Mouse (Mus musculus): Measurements from ENCODE around the gene Pdzd4. TPM values are rescaled to one million over a fixed set of nuclear protein-coding genes. Genes with fewer than 3 reads are reported as not detected.

The Pdzd4 gene
- polyA plus RNA-seq, 1 experiment = 0.94 TPM

- Histone ChIP-seq H3K27ac (ENCODE audit: insufficient read depth, low read depth, low read length) (peak overlapping the region; percentile 51; the same call in 1 of the 2 replicates), H3K4me1 (ENCODE audit: control insufficient read depth, insufficient read depth, low read length) (0 out of 2 replicates have a peak, but pooled peaks cover 2% of the 10 kb centered on the region), H3K27me3 (replicated peaks; ENCODE audit: control insufficient read depth, insufficient read depth, low read length) (no peaks in the 10 kb centered on the region), H3K4me3 (ENCODE audit: insufficient read depth, low read depth, low read length) (no peak overlapping the region), H3K36me3 (ENCODE audit: control insufficient read depth, insufficient read depth, low read length) (no peaks in the 10 kb centered on the region)
- TF ChIP-seq CTCF (conservative IDR thresholded peaks at IDR 0.05; ENCODE audit: insufficient read depth, insufficient read length, low read depth, low read length) (no peak), POLR2A (IDR thresholded peaks at IDR 0.05; ENCODE audit: low read depth, low read length) (no peak)
- 39% methylated on average over 1 of the region's 1 CpGs for WGBS
- peak; percentile 82 for DNase-seq
Observed at GRCm38 (mm10) chrX:73765311-73765710, 59.5 kb downstream of the Pdzd4 start.

DNA sequence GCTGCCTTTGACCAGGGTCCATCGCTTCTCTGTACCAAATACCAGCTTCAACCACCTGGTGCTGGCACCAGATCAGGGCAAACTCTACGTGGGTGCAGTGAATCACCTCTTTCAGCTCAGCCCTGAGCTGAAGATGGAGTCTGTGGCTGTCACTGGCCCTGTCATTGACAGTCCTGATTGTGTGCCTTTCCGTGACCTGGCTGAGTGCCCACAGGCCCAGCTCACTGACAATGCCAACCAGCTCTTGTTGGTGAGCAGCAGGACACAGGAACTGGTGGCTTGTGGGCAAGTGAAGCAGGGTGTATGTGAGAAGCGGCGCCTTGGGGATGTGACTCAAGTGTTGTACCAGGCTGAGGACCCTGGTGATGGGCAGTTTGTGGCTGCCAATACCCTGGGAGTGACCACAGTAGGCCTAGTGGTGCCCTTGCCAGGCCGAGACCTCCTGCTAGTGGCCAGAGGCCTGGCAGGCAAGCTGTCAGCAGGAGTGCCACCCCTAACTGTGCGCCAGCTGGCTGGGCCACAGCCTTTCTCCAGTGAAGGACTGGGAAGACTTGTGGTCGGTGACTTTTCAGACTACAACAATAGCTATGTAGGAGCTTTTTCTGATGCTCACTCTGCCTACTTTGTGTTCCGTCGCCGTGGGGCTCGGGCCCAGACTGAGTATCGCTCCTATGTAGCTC, 66.0 kb downstream of the Pdzd4 start:
- TF ChIP-seq CTCF (conservative IDR thresholded peaks at IDR 0.05; ENCODE audit: insufficient read depth, insufficient read length, low read depth, low read length) (no peak), POLR2A (IDR thresholded peaks at IDR 0.05; ENCODE audit: low read depth, low read length) (no peak)
- H3K36me3 ChIP-seq (ENCODE audit: control insufficient read depth, insufficient read depth, low read length) = no peaks in the 10 kb centered on the region

GRCm38 (mm10) chrX:73756334-73757140, 68.2 kb downstream of the Pdzd4 start, which contains the start of gene Plxnb3:
Gene Plxnb3, plus strand, starts transcription at chrX:73757090.
- Histone ChIP-seq H3K4me1 (ENCODE audit: control insufficient read depth, insufficient read depth, low read length) (no peaks in the 10 kb centered on the region), H3K36me3 (ENCODE audit: control insufficient read depth, insufficient read depth, low read length) (no peaks in the 10 kb centered on the region), H3K27me3 (replicated peaks; ENCODE audit: control insufficient read depth, insufficient read depth, low read length) (no peaks in the 10 kb centered on the region), H3K27ac (ENCODE audit: insufficient read depth, low read depth, low read length) (no peak within 1 kb of the TSS), H3K4me3 (ENCODE audit: insufficient read depth, low read depth, low read length) (no peak within 1 kb of the TSS)
- DNase-seq = no peak
- no peak for TF ChIP-seq CTCF (conservative IDR thresholded peaks at IDR 0.05; ENCODE audit: insufficient read depth, insufficient read length, low read depth, low read length)
- no peak for TF ChIP-seq POLR2A (IDR thresholded peaks at IDR 0.05; ENCODE audit: low read depth, low read length)
- WGBS = 95% methylated on average over 5 of the region's 5 CpGs

More for the DNA sequence above, 66.0 kb downstream of the Pdzd4 start:
- Histone ChIP-seq H3K27me3 (replicated peaks; ENCODE audit: control insufficient read depth, insufficient read depth, low read length) (no peaks in the 10 kb centered on the region), H3K4me1 (ENCODE audit: control insufficient read depth, insufficient read depth, low read length) (no peaks in the 10 kb centered on the region), H3K27ac (ENCODE audit: insufficient read depth, low read depth, low read length) (no peak overlapping the region), H3K4me3 (ENCODE audit: insufficient read depth, low read depth, low read length) (no peak overlapping the region)
- WGBS = 84% methylated on average over 13 of the region's 13 CpGs
- DNase-seq = no peak

DNA sequence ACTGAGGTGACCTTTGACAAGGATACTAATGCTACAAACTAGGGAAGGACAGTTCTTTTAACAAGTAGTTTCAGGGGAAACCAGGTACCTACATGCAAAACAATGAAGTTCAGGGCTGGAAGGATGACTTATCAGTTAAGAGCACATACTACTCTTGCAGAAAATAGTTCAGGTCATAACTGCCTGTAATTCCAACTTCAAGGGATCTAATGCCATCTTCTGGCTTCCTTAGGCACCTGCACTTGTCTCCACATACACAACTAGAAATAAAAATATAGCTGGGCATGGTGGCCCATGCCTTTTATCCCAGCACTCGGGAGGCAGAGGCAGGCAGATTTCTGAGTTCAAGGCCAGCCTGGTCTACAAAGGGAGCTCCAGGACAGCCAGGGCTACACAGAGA, 75.8 kb downstream of the Pdzd4 start:
- TF ChIP-seq POLR2A (IDR thresholded peaks at IDR 0.05; ENCODE audit: low read depth, low read length) (no peak), CTCF (conservative IDR thresholded peaks at IDR 0.05; ENCODE audit: insufficient read depth, insufficient read length, low read depth, low read length) (no peak)
- Histone ChIP-seq H3K27me3 (replicated peaks; ENCODE audit: control insufficient read depth, insufficient read depth, low read length) (no peaks in the 10 kb centered on the region), H3K4me1 (ENCODE audit: control insufficient read depth, insufficient read depth, low read length) (no peaks in the 10 kb centered on the region), H3K4me3 (ENCODE audit: insufficient read depth, low read depth, low read length) (no peak overlapping the region), H3K36me3 (ENCODE audit: control insufficient read depth, insufficient read depth, low read length) (no peaks in the 10 kb centered on the region), H3K27ac (ENCODE audit: insufficient read depth, low read depth, low read length) (no peak overlapping the region)
- DNase-seq = no peak
- 95% methylated on average over 1 of the region's 1 CpGs for WGBS

DNA sequence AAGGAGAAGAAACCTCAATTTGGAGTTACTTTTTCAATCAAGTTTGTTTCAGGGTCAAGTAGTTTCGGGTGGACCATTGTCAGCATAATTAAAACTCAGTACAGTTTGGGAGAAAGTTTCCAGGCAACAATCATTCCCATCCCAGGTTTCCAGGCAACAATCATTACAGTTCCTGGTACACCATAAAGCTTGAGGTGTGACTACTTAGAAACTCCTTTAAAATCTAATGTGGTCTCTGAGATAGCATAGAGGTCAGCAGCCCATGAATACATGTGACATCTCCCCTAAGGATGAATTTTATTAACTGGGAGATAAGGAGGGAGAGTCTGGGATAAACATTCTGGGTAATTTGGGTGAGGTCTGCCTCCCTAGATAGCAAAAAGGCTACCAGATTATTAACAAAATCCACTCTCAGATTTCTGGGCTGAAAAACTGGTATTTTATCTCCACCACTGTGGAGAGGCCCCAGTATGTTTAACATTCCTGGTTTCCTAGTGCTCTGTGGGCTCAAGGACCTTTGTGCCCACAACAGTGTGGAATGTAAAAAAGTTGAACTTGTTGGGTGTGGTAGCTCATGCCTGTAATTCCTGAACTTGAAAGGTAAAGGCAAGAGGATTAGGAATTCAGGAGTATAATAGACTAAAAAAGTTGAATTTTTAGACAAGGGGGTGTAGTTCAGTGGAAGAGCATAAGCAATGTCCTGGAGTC, 79.8 kb downstream of the Pdzd4 start:
- WGBS = 93% methylated on average over 1 of the region's 1 CpGs

More for the DNA sequence above, 79.8 kb downstream of the Pdzd4 start:
- H3K36me3 ChIP-seq (ENCODE audit: control insufficient read depth, insufficient read depth, low read length) = no peaks in the 10 kb centered on the region
- H3K4me3 ChIP-seq (ENCODE audit: insufficient read depth, low read depth, low read length) = no peak overlapping the region
- no peaks in the 10 kb centered on the region for H3K4me1 ChIP-seq (ENCODE audit: control insufficient read depth, insufficient read depth, low read length)
- no peaks in the 10 kb centered on the region for H3K27me3 ChIP-seq (replicated peaks; ENCODE audit: control insufficient read depth, insufficient read depth, low read length)
- no peak for DNase-seq
- H3K27ac ChIP-seq (ENCODE audit: insufficient read depth, low read depth, low read length) = no peak overlapping the region
- TF ChIP-seq POLR2A (IDR thresholded peaks at IDR 0.05; ENCODE audit: low read depth, low read length) (no peak), CTCF (conservative IDR thresholded peaks at IDR 0.05; ENCODE audit: insufficient read depth, insufficient read length, low read depth, low read length) (no peak)

Other genes with a start within 250 kb of the Pdzd4 start
- 8.4 and 9.2 TPM in 2 replicates for gene Dusp9, start 185.6 kb downstream of the Pdzd4 start, polyA plus RNA-seq (2012; rRNA removed)
- gene Pnck, start 164.9 kb downstream of the Pdzd4 start, polyA plus RNA-seq (2012; rRNA removed) = 1.3 and 2.3 TPM in 2 replicates
- gene Slc6a8, start 151.8 kb downstream of the Pdzd4 start, polyA plus RNA-seq (2012; rRNA removed) = 228 and 237 TPM in 2 replicates
- 81.7 and 111 TPM in 2 replicates for gene Bcap31, start 108.8 kb downstream of the Pdzd4 start, polyA plus RNA-seq (2012; rRNA removed)
- gene Abcd1, start 108.4 kb downstream of the Pdzd4 start, polyA plus RNA-seq (2012; rRNA removed) = 20.0 and 20.2 TPM in 2 replicates
- gene Plxnb3, start 67.9 kb downstream of the Pdzd4 start, polyA plus RNA-seq (2012; rRNA removed) = 0.58 and 0.83 TPM in 2 replicates
- gene Srpk3, start 50.6 kb downstream of the Pdzd4 start, polyA plus RNA-seq (2012; rRNA removed) = 2.6 and 4.0 TPM in 2 replicates
- 749 and 831 TPM in 2 replicates for gene Idh3g, start 38.1 kb downstream of the Pdzd4 start, polyA plus RNA-seq (2012; rRNA removed)
- 239 and 253 TPM in 2 replicates for gene Ssr4, start 37.9 kb downstream of the Pdzd4 start, polyA plus RNA-seq (2012; rRNA removed)
- gene Avpr2, start 67.1 kb upstream of the Pdzd4 start, polyA plus RNA-seq (2012; rRNA removed) = 35.3 and 41.0 TPM in 2 replicates
- gene L1cam, start 71.1 kb upstream of the Pdzd4 start, polyA plus RNA-seq (2012; rRNA removed) = 26.5 TPM in 2 replicates
- 8.9 and 15.5 TPM in 2 replicates for gene Arhgap4, start 96.9 kb upstream of the Pdzd4 start, polyA plus RNA-seq (2012; rRNA removed)
- 61.3 and 69.7 TPM in 2 replicates for gene Naa10, start 97.0 kb upstream of the Pdzd4 start, polyA plus RNA-seq (2012; rRNA removed)
- 125 and 144 TPM in 2 replicates for gene Renbp, start 105.9 kb upstream of the Pdzd4 start, polyA plus RNA-seq (2012; rRNA removed)
- gene Hcfc1, start 141.4 kb upstream of the Pdzd4 start, polyA plus RNA-seq (2012; rRNA removed) = 34.3 and 37.3 TPM in 2 replicates
- gene Irak1, start 198.9 kb upstream of the Pdzd4 start, polyA plus RNA-seq (2012; rRNA removed) = 91.7 and 131 TPM in 2 replicates

Measured in kidney, adult 2 months (tissue).